Mouse (Mus musculus) kidney, postnatal 0 days (tissue): ENCODE results near the gene Plppr3. TPM values are rescaled to one million over a fixed set of nuclear protein-coding genes. Genes with fewer than 3 reads are reported as not detected.
A peak's percentile ranks its signal among the peaks of the same experiment; 100 is the strongest.

Experiments
- ATAC-seq: fragments of 200-750 bp; cut with Nextera tagmentation; replicated peaks from 2 replicates; pipeline ENCODE4 v1.8.0; 2017; ENCODE audit warnings: low read depth, moderate number of reproducible peaks, moderate TSS enrichment, moderate library complexity; ENCODE audit not compliant: low FRiP score
- DNase-seq: peaks from one replicate; pipeline ENCODE4 v3.0.0-alpha.2; 2016; ENCODE audit warnings: low spot score
- H3K27ac ChIP-seq: fragments of 300-500 bp; sonication (generic); 2 replicates; pipeline ENCODE4 v1.5.1; 2014; ENCODE audit warnings: mild to moderate bottlenecking
- H3K27me3 ChIP-seq: fragments of 300-500 bp; sonication (generic); 2 replicates; pipeline ENCODE4 v1.6.1; 2014; ENCODE audit warnings: low read length, mixed read lengths; ENCODE audit not compliant: insufficient read depth
- H3K36me3 ChIP-seq: fragments of 300-500 bp; sonication (generic); 2 replicates; pipeline ENCODE4 v1.6.1; 2014; ENCODE audit warnings: low read length, mixed read lengths; ENCODE audit not compliant: insufficient read depth
- H3K4me1 ChIP-seq: fragments of 300-500 bp; sonication (generic); replicated peaks from 2 replicates; pipeline ENCODE4 v1.6.1; 2014; ENCODE audit warnings: antibody characterized with exemption, low read length, mixed read lengths; ENCODE audit not compliant: insufficient read depth
- H3K4me2 ChIP-seq: fragments of 300-500 bp; sonication (generic); 2 replicates; pipeline ENCODE4 v1.6.1; 2014; ENCODE audit warnings: mild to moderate bottlenecking, low read length, moderate library complexity, mixed read lengths
- H3K4me3 ChIP-seq: fragments of 300-500 bp; sonication (generic); replicated peaks from 2 replicates; pipeline ENCODE4 v1.5.1; 2014; ENCODE audit warnings: low read depth, low read length
- H3K9ac ChIP-seq: fragments of 300-500 bp; sonication (generic); 2 replicates; pipeline ENCODE4 v1.6.1; 2014; ENCODE audit warnings: low read depth, low read length
- H3K9me3 ChIP-seq: fragments of 300-500 bp; sonication (generic); replicated peaks from 2 replicates; pipeline ENCODE4 v1.6.1; 2016; ENCODE audit warnings: low read length, inconsistent platforms, mixed read lengths
- CTCF ChIP-seq: IDR thresholded peaks from 2 replicates; pipeline ENCODE4 v1.5.1; 2016; ENCODE audit warnings: antibody characterized with exemption, low read depth, mild to moderate bottlenecking, moderate library complexity
- WGBS: fragments of 180-500 bp; shearing (Covaris S2); extraction: QIAGEN DNeasy Blood & Tissue Kit; methylation state at CpG from one replicate; pipeline ENCODE4 v1.1.7; 2014; 5-methylcytosine and 5-hydroxymethylcytosine counted together
- polyA plus RNA-seq: library from polyadenylated mRNA; unstranded; fragments of >200 nt; fragmentation: Nextera tagmentation; extraction: Ambion mirVana; gene quantifications from 2 replicates; pipeline ENCODE4 v1.2.1, GENCODE M21; 2015

The Plppr3 gene
- polyA plus RNA-seq, 1 experiment from 2014 or later: 37.0 TPM

- Histone ChIP-seq H3K36me3 (peaks cover 12% of the 10 kb centered on the region; the same call in 1 of the 2 replicates), H3K9ac (0 out of 2 replicates have a peak overlapping the region, but pooled peaks have one; percentile 3), H3K4me2 (0 out of 2 replicates have a peak overlapping the region, but pooled peaks have one; percentile 2), H3K27ac (peak overlapping the region; percentile 27), H3K9me3 (no peaks in the 10 kb centered on the region), H3K4me3 (no peak overlapping the region), H3K27me3 (no peaks in the 10 kb centered on the region), H3K4me1 (peaks cover 24% of the 10 kb centered on the region)
- TF ChIP-seq CTCF: no peak
- ATAC-seq (no peak), DNase-seq (no peak)
- 82% methylated on average over 12 of the region's 12 CpGs for WGBS
Observed at GRCm38 (mm10) chr10:79821731-79822130, 52.7 kb downstream of the Plppr3 start.

GRCm38 (mm10) chr10:79820782-79821181, 53.7 kb downstream of the Plppr3 start, which contains the start of gene Misp:
Gene Misp, plus strand, starts transcription at chr10:79820989.
- no peak for ATAC-seq
- 0 out of 2 replicates have a peak within 1 kb of the TSS, but pooled peaks have one; percentile 2 for H3K4me2 ChIP-seq
- no peaks in the 10 kb centered on the region for H3K9me3 ChIP-seq
- TF ChIP-seq CTCF: peak; percentile 58
- peaks cover 14% of the 10 kb centered on the region; the same call in 1 of the 2 replicates for H3K36me3 ChIP-seq
- WGBS: 44% methylated on average over 11 of the region's 11 CpGs
- peaks cover 24% of the 10 kb centered on the region for H3K4me1 ChIP-seq
- peak; percentile 60 for DNase-seq
- no peak within 1 kb of the TSS for H3K4me3 ChIP-seq
- H3K27ac ChIP-seq: peak within 1 kb of the TSS; percentile 69
- H3K27me3 ChIP-seq: no peaks in the 10 kb centered on the region
- peak within 1 kb of the TSS; percentile 3; the same call in 1 of the 2 replicates for H3K9ac ChIP-seq

GRCm38 (mm10) chr10:79820277-79820676, 54.2 kb downstream of the Plppr3 start:
- DNase-seq: no peak
- no peaks in the 10 kb centered on the region for H3K27me3 ChIP-seq
- H3K4me2 ChIP-seq: no peak overlapping the region
- H3K9ac ChIP-seq: no peak overlapping the region; the same call in 1 of the 2 replicates
- TF ChIP-seq CTCF: no peak
- peaks cover 26% of the 10 kb centered on the region for H3K4me1 ChIP-seq
- no peaks in the 10 kb centered on the region for H3K9me3 ChIP-seq
- H3K27ac ChIP-seq: peak overlapping the region; percentile 69
- H3K4me3 ChIP-seq: no peak overlapping the region
- ATAC-seq: no peak
- WGBS: 69% methylated on average over 8 of the region's 8 CpGs
- peaks cover 14% of the 10 kb centered on the region; the same call in 1 of the 2 replicates for H3K36me3 ChIP-seq

GRCm38 (mm10) chr10:79819606-79820005, 54.8 kb downstream of the Plppr3 start:
- H3K4me2 ChIP-seq: no peak overlapping the region
- H3K4me1 ChIP-seq: peaks cover 29% of the 10 kb centered on the region
- peaks cover 14% of the 10 kb centered on the region; the same call in 1 of the 2 replicates for H3K36me3 ChIP-seq
- H3K9me3 ChIP-seq: no peaks in the 10 kb centered on the region
- no peak overlapping the region for H3K4me3 ChIP-seq
- DNase-seq: no peak
- H3K9ac ChIP-seq: no peak overlapping the region
- no peaks in the 10 kb centered on the region for H3K27me3 ChIP-seq
- 91% methylated on average over 17 of the region's 17 CpGs for WGBS
- ATAC-seq: no peak
- H3K27ac ChIP-seq: no peak overlapping the region
- TF ChIP-seq CTCF: no peak

GRCm38 (mm10) chr10:79818225-79818624, 56.2 kb downstream of the Plppr3 start:
- ATAC-seq: no peak
- Histone ChIP-seq H3K36me3 (peaks cover 14% of the 10 kb centered on the region; the same call in 1 of the 2 replicates), H3K9ac (no peak overlapping the region), H3K27me3 (no peaks in the 10 kb centered on the region), H3K4me2 (no peak overlapping the region), H3K4me3 (no peak overlapping the region), H3K4me1 (peaks cover 21% of the 10 kb centered on the region), H3K9me3 (no peaks in the 10 kb centered on the region), H3K27ac (0 out of 2 replicates have a peak overlapping the region, but pooled peaks have one; percentile 6)
- WGBS: 71% methylated on average over 4 of the region's 4 CpGs
- DNase-seq: no peak
- TF ChIP-seq CTCF: no peak

GRCm38 (mm10) chr10:79817111-79817510, 57.3 kb downstream of the Plppr3 start:
- WGBS: 74% methylated on average over 2 of the region's 2 CpGs
- no peak overlapping the region for H3K4me3 ChIP-seq
- peak; percentile 73 for TF ChIP-seq CTCF
- H3K9me3 ChIP-seq: no peaks in the 10 kb centered on the region
- no peak for DNase-seq
- no peak for ATAC-seq
- H3K27me3 ChIP-seq: no peaks in the 10 kb centered on the region
- H3K36me3 ChIP-seq: peaks cover 14% of the 10 kb centered on the region; the same call in 1 of the 2 replicates
- H3K4me1 ChIP-seq: peaks cover 10% of the 10 kb centered on the region
- peak overlapping the region; percentile 86; the same call in 1 of the 2 replicates for H3K27ac ChIP-seq
- peak overlapping the region; percentile 13; the same call in 1 of the 2 replicates for H3K4me2 ChIP-seq
- no peak overlapping the region for H3K9ac ChIP-seq
